Mouse (Mus musculus) heart, postnatal 0 days (tissue): ENCODE measurements around the gene St6galnac3.

Experiments used
- CTCF ChIP-seq: IDR thresholded peaks from 2 replicates; pipeline ENCODE4 v1.5.1; 2016; ENCODE audit warnings: antibody characterized with exemption, control low read depth, low read depth
- EP300 ChIP-seq: IDR thresholded peaks from 2 replicates; pipeline ENCODE4 v1.6.1; 2016; ENCODE audit warnings: antibody characterized with exemption, low read depth

DNA sequence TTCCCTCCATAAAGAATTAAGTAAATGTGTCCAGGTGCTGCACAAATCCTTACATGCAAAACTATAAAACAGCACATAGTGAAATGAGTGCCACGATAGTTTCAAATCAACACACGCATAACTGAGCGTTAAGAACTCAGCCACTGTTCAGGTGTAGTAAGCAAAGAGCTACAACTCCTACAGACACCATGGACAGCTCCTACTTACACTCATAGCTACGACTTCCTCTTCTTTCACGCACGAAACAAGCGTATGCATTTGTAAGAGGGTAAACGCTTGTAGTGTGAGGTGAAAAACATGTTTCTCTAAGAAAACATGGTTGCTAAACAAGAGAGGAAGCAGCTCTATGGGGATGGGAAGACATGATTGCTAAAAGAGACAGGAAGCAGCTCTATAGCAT is 457.6 kb downstream of the St6galnac3 start:
- no peak for TF ChIP-seq CTCF
- TF ChIP-seq EP300, result no peak
